In the genomic region with DNA sequence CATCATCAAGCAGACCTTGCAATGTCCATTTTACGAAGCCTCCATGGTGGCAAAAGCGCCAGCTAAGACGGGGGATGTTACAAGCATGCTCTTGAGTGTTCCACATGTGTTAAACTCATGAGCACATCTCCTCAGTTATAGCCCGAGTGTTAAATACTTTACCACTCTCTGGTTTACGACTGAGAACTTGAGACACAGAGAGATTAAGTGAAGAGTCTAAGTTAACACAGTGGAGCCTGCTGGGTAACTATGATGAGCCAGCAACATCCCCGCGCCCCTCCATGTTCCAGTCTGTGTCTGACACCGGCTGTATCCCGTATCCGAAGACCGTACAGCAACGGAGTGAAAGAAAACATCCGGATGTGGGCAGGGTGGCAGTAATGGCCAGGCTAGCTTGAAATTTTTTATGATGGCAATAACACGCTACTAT, we compare ENCODE assay signal across 19 mouse cellular contexts.
DNase-seq lines count a peak whose midpoint lies in the region; ATAC-seq lines count a peak whose summit lies in the region.
"Had no signal": no experiment of that assay in that cellular context is flagged by ENCODE, and none has a peak within 500 bp of the region (broad histone marks: within the 10 kb centered on the region; RNA-seq: fewer than 3 reads in every experiment).

No protein-coding gene starts in this region.

- ATAC-seq in kidney, embryonic 14.5 days (ENCODE audit: low FRiP score, low TSS enrichment) = peak; percentile 88
- no peak for ATAC-seq in activated CD4-positive, CD25-positive, alpha-beta regulatory T cell, adult 4 months
- ATAC-seq: lung, postnatal 0 days had no signal

- H3K27me3 ChIP-seq in kidney, embryonic 14.5 days (ENCODE audit: control insufficient read depth, insufficient read depth, low read length) = no peaks in the 10 kb centered on the region
- H3K27me3 ChIP-seq: embryonic facial prominence, embryonic 12.5 days had no signal

- no peaks in the 10 kb centered on the region for H3K9me3 ChIP-seq in kidney, embryonic 14.5 days (ENCODE audit: control insufficient read depth, low read length)
- H3K9me3 ChIP-seq: embryonic facial prominence, embryonic 12.5 days; midbrain, embryonic 10.5 days had no signal

- H3K4me1 ChIP-seq in kidney, embryonic 14.5 days (ENCODE audit: control insufficient read depth, insufficient read depth, low read length) = no peaks in the 10 kb centered on the region
- H3K4me1 ChIP-seq: embryonic facial prominence, embryonic 12.5 days; midbrain, embryonic 10.5 days had no signal

- intact Hi-C loops in left cerebral cortex, postnatal 14 days (cut with DNase I) = no loop called here

- DNase-seq in kidney, adult 18-20 months = no peak
- peak; percentile 53 for DNase-seq in embryo, embryonic 11 days
- peak; percentile 13 to 28 for DNase-seq in kidney, postnatal 4 days
- DNase-seq in neural tube, embryonic 10.5 days (ENCODE audit: extremely low spot score, low spot score) = peak; percentile 36
- no peak for DNase-seq in left cerebral cortex, postnatal 14 days (ENCODE audit: low spot score in 2 of 2)
- DNase-seq in left cerebral cortex, adult 11 months (ENCODE audit: low spot score) = no peak
- DNase-seq: adrenal gland, postnatal 10 days; B cell, adult 2 months; cerebellum, adult 9-10 months; heart, adult 2 months; heart, postnatal 14 days; layer of hippocampus, postnatal 36 days; right cerebral cortex, adult 18-20 months had no signal

- peak overlapping the region; percentile 24 for H3K4me2 ChIP-seq in kidney, embryonic 14.5 days (replicated peaks; ENCODE audit: low read depth, low read length)
- H3K4me2 ChIP-seq: embryonic facial prominence, embryonic 12.5 days; liver, embryonic 11.5 days had no signal

- H3K36me3 ChIP-seq in kidney, embryonic 14.5 days (ENCODE audit: control insufficient read depth, insufficient read depth, low read length) = no peaks in the 10 kb centered on the region
- H3K36me3 ChIP-seq: embryonic facial prominence, embryonic 12.5 days; midbrain, embryonic 10.5 days had no signal

- 13% methylated on average over 14 of the region's 14 CpGs for WGBS in kidney, embryonic 14.5 days

- H3K4me3 ChIP-seq in kidney, embryonic 14.5 days (ENCODE audit: low read length) = no peak overlapping the region
- H3K4me3 ChIP-seq: embryonic facial prominence, embryonic 12.5 days; heart, adult 2 months; midbrain, embryonic 10.5 days had no signal

- no peak overlapping the region for H3K27ac ChIP-seq in kidney, embryonic 14.5 days (ENCODE audit: low read depth, low read length)
- H3K27ac ChIP-seq: embryonic facial prominence, embryonic 12.5 days; heart, adult 2 months; midbrain, embryonic 10.5 days had no signal

- no peak overlapping the region for H3K9ac ChIP-seq in kidney, embryonic 14.5 days (ENCODE audit: low read depth, low read length)
- H3K9ac ChIP-seq: embryonic facial prominence, embryonic 12.5 days had no signal

Comparison
In these comparisons a context has a peak if more than half of its experiments do, and no peak if none do; other contexts are left out.
1. DNase-seq: peak in embryo, embryonic 11 days (single experiment), kidney, postnatal 4 days (2 of 2) and neural tube, embryonic 10.5 days (single experiment); none in kidney, adult 18-20 months (single experiment), left cerebral cortex, postnatal 14 days (0 of 2) and left cerebral cortex, adult 11 months (single experiment).